Mouse (Mus musculus) cerebellum, postnatal 36 days (tissue): ENCODE data around the gene Caprin2.
A peak's percentile ranks its signal among the peaks of the same experiment; 100 is the strongest.

Experiments
- DNase-seq, 2 experiments: peaks; one replicate each; pipeline ENCODE4 v3.0.0; 2021 to 2022; ENCODE audit warnings: mixed read lengths in 2 of 2

The Caprin2 gene

DNA sequence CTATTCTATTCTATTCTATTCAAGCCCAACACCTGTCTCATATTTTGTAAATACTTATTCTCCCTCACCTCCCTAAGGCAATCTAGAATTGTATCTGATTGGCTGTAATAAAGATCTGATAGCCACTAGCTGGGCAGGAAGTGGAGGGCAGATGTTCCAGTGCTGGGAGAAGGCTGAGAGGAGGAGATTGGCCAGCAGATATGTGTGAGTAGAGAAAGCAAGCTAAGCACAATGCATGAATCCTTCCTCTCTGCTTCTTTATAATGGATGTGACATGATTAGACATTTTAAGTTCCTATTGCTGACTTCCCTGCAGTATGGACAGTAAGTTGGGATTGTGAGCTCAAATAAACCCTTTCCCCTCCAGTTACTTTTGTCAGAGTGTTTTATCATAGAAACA lies 57.6 kb downstream of the Caprin2 start:
- no peak for DNase-seq

DNA sequence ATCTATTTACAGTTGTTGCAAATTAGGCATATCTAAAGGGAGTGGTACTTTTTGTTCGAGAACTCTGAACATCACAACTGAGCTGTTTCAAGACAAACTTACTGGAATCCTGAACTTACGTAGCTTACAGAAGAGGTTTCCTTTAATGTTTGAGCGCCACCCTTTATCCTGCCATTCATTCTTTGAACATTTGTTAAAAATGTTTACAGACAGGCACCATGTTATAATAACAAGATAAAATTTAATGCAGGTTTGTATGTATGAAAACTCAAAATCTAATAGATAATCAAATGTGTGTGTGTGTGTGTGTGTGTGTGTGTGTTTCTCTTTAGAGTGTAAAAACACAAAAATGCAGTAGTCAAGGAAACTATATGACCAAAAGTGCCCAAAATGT lies 64.3 kb downstream of the Caprin2 start:
- no peak for DNase-seq

DNA sequence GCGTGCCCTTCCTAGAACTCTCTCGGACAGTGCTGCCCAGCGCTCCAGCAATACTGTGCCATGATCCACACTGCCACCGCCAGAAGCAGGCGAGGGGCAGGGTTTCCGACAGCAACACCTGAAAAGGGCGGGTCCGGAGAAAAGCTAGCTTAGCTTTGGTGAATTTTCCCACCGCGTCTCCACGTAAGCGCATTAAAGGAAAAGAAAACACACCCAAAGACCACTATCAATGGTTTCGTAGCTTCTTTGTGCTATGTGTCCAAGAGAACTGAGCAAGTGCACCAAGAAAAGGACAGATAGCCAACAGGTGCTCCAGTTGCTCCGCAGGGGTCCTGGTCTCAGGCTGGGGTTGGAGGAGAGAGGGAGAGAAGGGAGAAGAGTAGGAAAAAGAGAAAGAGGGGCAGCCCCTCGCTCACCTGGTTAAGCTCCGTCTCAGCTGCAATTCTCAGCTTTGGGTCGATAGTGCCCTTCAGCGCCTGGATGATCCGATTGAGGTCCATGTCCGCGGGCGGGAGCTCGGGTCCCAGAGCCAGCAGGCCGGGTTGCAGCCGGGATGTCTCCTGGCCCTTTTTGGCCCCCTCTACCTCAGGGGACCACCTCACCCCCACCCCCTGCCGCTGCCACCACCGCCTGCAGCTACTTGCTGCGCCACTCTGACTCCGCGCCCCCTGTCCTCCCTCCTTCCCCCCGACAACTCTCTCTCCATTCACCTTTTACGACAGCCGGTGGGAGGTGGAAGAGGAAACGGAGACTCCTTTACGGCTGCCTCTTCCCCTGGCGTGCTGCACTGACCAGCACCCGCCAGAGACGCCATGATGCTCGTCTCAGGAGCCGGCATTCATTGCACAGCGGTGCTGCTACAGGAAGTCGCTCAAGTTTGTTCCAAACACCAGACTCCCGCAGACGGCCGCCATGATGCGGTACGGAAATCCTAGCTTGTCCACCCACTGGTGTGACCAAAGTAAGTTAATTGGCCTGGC lies 65.0 kb downstream of the Caprin2 start, which contains the start of gene Ipo8:
Ipo8 (minus strand) TSS at position 720 of the 980 bp plus-strand sequence.
- peak; percentile 92 to 93 for DNase-seq

DNA sequence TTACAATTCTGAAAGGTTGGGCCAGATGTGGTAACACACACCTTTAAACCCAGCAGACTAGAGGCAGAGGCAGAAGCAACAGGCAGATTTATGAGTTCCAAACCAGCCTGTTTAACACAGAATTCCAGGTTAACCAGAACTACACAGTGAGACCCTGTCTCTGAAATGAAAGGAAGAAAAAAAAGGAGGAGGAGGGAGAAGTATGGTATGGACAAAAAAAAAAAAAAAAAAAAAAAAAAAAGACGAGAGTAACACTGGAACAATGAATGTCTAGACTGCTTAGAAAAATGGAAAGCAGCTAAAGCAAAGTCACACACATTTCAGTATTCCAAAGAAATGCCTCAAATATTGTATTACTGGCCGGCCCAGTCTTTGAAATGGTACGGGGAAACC lies 65.7 kb downstream of the Caprin2 start:
- DNase-seq, result no peak

DNA sequence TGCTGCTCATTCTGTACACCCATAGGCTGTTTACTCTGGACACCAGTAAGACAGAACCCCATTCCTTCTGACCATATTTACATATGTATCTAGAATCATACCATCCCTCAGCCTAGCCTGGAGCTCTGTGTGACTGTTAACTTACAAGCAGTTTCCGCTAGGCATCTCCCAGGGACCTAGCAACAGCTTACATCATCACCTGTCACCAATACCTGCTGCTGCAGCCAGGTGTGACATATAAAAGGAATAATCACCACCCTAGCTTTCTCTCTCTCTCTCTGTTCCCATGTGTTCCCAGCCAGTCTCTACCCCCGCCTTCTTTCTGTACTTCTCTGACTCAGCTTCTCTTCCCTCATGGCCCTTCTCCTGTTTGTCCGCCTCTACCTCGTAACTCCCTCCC lies 69.9 kb downstream of the Caprin2 start:
- DNase-seq, result no peak

DNA sequence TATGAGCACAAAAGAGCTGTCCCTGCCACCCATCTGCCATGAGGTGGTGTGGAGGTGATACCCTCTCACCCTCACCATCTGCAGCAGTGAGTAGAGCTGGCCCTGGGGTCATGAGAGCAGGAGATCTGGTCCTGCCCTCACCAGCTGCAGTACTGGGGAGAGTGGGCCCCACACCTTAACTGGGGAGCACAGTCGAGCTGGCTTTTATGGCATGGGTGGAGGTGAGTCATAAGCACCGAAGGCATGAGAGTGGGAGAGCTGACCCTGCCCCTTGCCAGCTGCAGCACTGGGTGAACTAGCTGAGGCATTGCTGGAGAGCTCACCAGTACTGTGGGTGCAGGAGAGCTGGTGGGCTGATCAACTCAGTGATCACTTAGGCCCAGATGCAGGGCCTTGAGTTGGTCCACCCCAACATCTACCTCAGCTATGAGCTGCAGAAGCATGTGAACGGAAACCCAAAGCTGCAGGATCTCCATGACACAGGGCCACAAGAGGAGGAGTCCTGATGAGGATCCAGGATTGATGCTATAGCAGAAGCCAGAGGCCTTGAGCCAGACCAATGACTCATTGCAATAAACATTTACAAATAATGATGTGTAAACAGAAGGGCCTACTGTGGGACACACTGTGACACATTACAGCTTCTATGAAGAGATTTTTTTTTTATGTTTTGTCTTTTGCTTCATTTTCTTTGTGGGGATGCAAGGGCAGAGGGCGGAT lies 77.3 kb downstream of the Caprin2 start:
- DNase-seq, result no peak

DNA sequence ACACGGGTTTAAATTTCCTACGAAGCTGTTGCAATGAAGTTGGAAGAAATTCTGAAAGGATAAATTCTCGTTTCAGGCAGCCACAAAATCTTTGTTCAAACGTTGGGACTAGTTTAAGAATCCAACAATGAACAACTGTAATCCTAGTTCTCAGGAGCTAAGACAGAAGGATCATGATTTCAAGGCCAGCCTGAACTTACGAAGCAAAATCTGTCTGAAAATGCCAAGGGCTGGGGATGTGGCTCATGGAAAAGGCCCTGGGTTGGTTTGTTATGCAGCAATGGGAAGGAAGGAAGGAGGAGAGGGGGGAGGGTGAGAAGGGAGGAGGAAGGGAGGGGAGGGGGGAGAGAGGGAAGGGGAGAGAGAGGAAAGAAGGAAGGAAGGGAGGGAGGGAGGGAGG lies 79.3 kb downstream of the Caprin2 start:
- DNase-seq, result no peak

DNA sequence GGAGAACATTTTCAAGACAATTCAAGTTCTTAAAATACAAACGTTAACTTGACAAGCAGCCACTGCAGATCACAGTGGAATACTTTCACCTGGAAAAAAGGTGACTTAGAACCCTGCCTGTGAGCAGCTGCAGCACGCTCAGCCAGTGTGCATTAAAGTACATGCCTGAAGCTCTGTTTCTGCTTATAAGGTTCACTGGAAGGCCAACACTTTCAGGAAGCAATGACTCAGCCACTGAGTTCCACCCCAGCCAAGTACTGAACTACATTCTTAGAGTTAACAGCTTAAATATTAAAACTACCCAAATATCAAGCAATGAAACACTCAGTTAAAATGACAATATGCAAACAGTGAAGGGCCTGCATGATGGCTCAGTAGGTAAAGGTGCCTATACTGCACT lies 84.9 kb downstream of the Caprin2 start:
- DNase-seq, result no peak

DNA sequence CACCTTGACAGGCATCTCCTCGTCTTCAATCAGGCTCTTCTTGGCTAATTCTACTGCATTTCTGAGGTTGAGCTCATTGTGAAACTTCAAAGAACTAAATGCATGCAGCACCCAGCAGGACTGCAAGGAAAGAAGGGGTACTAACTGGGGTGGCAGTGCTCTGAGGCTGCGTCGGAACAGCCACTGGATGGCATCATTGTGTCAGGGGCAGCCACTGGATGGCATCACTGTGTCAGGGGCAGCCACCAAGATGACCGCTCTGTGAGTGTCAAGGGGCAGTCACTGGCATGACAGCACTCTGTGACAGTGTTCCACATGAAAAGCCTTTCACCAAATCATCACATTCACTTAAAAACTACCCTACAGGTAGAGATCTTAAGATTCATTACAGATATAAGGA lies 96.3 kb downstream of the Caprin2 start:
- DNase-seq, result no peak

DNA sequence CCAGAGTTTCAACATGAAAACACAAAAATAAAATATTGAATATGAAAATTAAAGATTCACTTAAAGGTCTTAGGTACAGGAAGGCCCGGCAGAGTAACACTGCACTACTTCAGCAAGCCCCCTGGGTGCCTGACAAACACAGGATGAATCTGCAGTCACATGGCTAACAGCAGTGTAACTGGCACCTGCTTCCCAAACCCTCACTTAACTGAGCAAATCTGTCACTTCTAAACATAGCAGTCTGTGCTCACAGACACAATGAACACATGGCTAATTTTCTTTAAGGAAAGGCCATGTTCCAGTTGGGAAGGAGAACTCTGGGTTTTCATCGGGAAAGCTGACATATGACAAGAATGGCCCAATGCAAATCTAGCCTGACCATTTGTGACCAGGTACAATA lies 100.9 kb downstream of the Caprin2 start:
- no peak for DNase-seq
